Mouse (Mus musculus) liver, embryonic 14.5 days (tissue): ENCODE results near the gene Glod5. TPM values are rescaled to one million over a fixed set of nuclear protein-coding genes. Genes with fewer than 3 reads are reported as not detected.
"Not testable (repeated sequence)": the region's sequence is repeated elsewhere in the genome, so short reads cannot be mapped to it uniquely, and the experiment has no call there.

ENCODE experiments used
- ATAC-seq: fragments of 200-750 bp; cut with Nextera tagmentation; 2 replicates; pipeline ENCODE4 v1.8.0; 2017; ENCODE audit warnings: moderate number of reproducible peaks, mild to moderate bottlenecking, moderate library complexity; ENCODE audit not compliant: insufficient read depth
- DNase-seq, 3 experiments: peaks; one replicate each; pipeline ENCODE4 v3.0.0-alpha.2; 2012 to 2013; ENCODE audit warnings: low read depth in 3 of 3, low spot score in 3 of 3
- H3K27ac ChIP-seq: fragments of 300-500 bp; sonication (generic); 2 replicates; pipeline ENCODE4 v1.5.1; 2014; ENCODE audit warnings: moderate library complexity, mild to moderate bottlenecking, control low read depth, inconsistent platforms
- H3K27me3 ChIP-seq: fragments of 300-500 bp; sonication (generic); 2 replicates; pipeline ENCODE4 v1.6.1; 2014; ENCODE audit warnings: mild to moderate bottlenecking, low read length, moderate library complexity; ENCODE audit not compliant: control insufficient read depth, insufficient read depth
- H3K36me3 ChIP-seq: fragments of 300-500 bp; sonication (generic); replicated peaks from 2 replicates; pipeline ENCODE4 v1.6.1; 2014; ENCODE audit warnings: low read depth; ENCODE audit not compliant: control insufficient read depth, insufficient read depth
- H3K4me1 ChIP-seq, 2 experiments: fragments of 200-500 bp in 1 of 2; fragments of 300-500 bp in 1 of 2; sonication (generic) in 1 of 2; replicated peaks; 2 replicates each; pipeline ENCODE4 v1.6.1; 2012 to 2014; ENCODE audit warnings: antibody characterized with exemption in 1 of 2, inconsistent platforms in 1 of 2, low read length in 1 of 2; ENCODE audit not compliant: control insufficient read depth in 2 of 2, insufficient read depth in 2 of 2
- H3K4me2 ChIP-seq: fragments of 300-500 bp; sonication (generic); 2 replicates; pipeline ENCODE4 v1.6.1; 2014; ENCODE audit warnings: low read depth, mild to moderate bottlenecking, control low read depth, moderate library complexity
- H3K4me3 ChIP-seq, 2 experiments: fragments of 200-500 bp in 1 of 2; fragments of 300-500 bp in 1 of 2; sonication (generic) in 1 of 2; 2 replicates each; pipeline ENCODE4 v1.5.1; 2012 to 2014; ENCODE audit warnings: low read depth in 2 of 2, low read length in 2 of 2, mild to moderate bottlenecking in 2 of 2, control low read depth in 1 of 2, inconsistent platforms in 1 of 2, moderate library complexity in 1 of 2; ENCODE audit not compliant: insufficient read depth in 1 of 2
- H3K9ac ChIP-seq: fragments of 300-500 bp; sonication (generic); replicated peaks from 2 replicates; pipeline ENCODE4 v1.6.1; 2014; ENCODE audit warnings: mild to moderate bottlenecking, control low read depth, moderate library complexity
- H3K9me3 ChIP-seq: fragments of 300-500 bp; sonication (generic); 2 replicates; pipeline ENCODE4 v1.6.1; 2016; ENCODE audit warnings: low read length, mixed read lengths; ENCODE audit not compliant: control insufficient read depth
- CTCF ChIP-seq: IDR thresholded peaks from 2 replicates; pipeline ENCODE4 v1.5.1; 2016; ENCODE audit warnings: antibody characterized with exemption, low read depth, control low read depth
- EP300 ChIP-seq: IDR thresholded peaks from 2 replicates; pipeline ENCODE4 v1.6.1; 2016; ENCODE audit warnings: antibody characterized with exemption, low read depth
- WGBS: fragments of 180-500 bp; shearing (Covaris S2); extraction: QIAGEN DNeasy Blood & Tissue Kit; methylation state at CpG from one replicate; pipeline ENCODE4 v1.1.7; 2014; ENCODE audit not compliant: insufficient replicate concordance; 5-methylcytosine and 5-hydroxymethylcytosine counted together
- polyA plus RNA-seq, 2 experiments: library from polyadenylated mRNA; depleted of rRNA in 1 of 2; stranded (reverse) in 1 of 2; unstranded in 1 of 2; fragments of >200 nt; fragmentation: Nextera tagmentation in 1 of 2; extraction: Ambion mirVana in 1 of 2; gene quantifications; 2 replicates each; pipeline versions ENCODE4 v1.2.1 to v1.2.3; 2012 to 2014

Gene Glod5
- polyA plus RNA-seq, 2 experiments = not detected

- no peak overlapping the region for H3K4me3 ChIP-seq
- H3K27me3 ChIP-seq = no peaks in the 10 kb centered on the region
- DNase-seq = no peak
- H3K4me1 ChIP-seq = no peaks in the 10 kb centered on the region
- H3K9me3 ChIP-seq = no peaks in the 10 kb centered on the region
- H3K36me3 ChIP-seq = no peaks in the 10 kb centered on the region
- no peak overlapping the region for H3K27ac ChIP-seq
- TF ChIP-seq CTCF = peak; percentile 57
- TF ChIP-seq EP300 = no peak
- WGBS = 80% methylated on average over 2 of the region's 2 CpGs
- no peak overlapping the region for H3K4me2 ChIP-seq
- ATAC-seq = no peak
- no peak overlapping the region for H3K9ac ChIP-seq
These were observed 2.0 kb upstream of the Glod5 start for GRCm38 (mm10) chrX:8020111-8020778.

- H3K36me3 ChIP-seq = no peaks in the 10 kb centered on the region
- TF ChIP-seq EP300 (no peak), CTCF (peak; percentile 79)
- no peaks in the 10 kb centered on the region for H3K4me1 ChIP-seq
- peak; percentile 26 to 28 (median 26) for DNase-seq
- no peaks in the 10 kb centered on the region for H3K27me3 ChIP-seq
- H3K9me3 ChIP-seq = no peaks in the 10 kb centered on the region
- ATAC-seq = no peak
- H3K4me2 ChIP-seq = no peak overlapping the region
- 1% methylated on average over 5 of the region's 5 CpGs for WGBS
- H3K9ac ChIP-seq = no peak overlapping the region
- no peak overlapping the region for H3K4me3 ChIP-seq
- H3K27ac ChIP-seq = no peak overlapping the region
These were observed 1.1 kb downstream of the Glod5 start for GRCm38 (mm10) chrX:8017142-8017541.

- DNase-seq, H3K4me3 ChIP-seq, H3K9me3 ChIP-seq, H3K27me3 ChIP-seq, H3K4me2 ChIP-seq, H3K4me1 ChIP-seq, H3K9ac ChIP-seq, H3K27ac ChIP-seq, ATAC-seq, H3K36me3 ChIP-seq: not testable (repeated sequence)
- 25% methylated on average over 7 of the region's 7 CpGs for WGBS
- peak; percentile 53 for TF ChIP-seq CTCF
These were observed 2.6 kb downstream of the Glod5 start for GRCm38 (mm10) chrX:8015675-8016074.

- H3K27ac ChIP-seq = no peak overlapping the region
- TF ChIP-seq CTCF (no peak), EP300 (no peak)
- no peak overlapping the region for H3K9ac ChIP-seq
- H3K36me3 ChIP-seq = no peaks in the 10 kb centered on the region
- no peak overlapping the region for H3K4me3 ChIP-seq
- peaks cover 0 to 3% of the 10 kb centered on the region in 2 experiments; a peak in 1 of 4 replicates for H3K4me1 ChIP-seq
- ATAC-seq (no peak), DNase-seq (no peak)
- H3K4me2 ChIP-seq = no peak overlapping the region
- H3K9me3 ChIP-seq = no peaks in the 10 kb centered on the region
- no peaks in the 10 kb centered on the region for H3K27me3 ChIP-seq
- 62% methylated on average over 7 of the region's 8 CpGs for WGBS
These were observed 4.5 kb downstream of the Glod5 start for GRCm38 (mm10) chrX:8013569-8014314.

- Histone ChIP-seq H3K36me3 (no peaks in the 10 kb centered on the region), H3K4me1 (peaks cover 0 to 6% of the 10 kb centered on the region in 2 experiments; a peak in 2 of 4 replicates), H3K27ac (no peak overlapping the region), H3K4me3 (no peak overlapping the region), H3K9ac (no peak overlapping the region), H3K27me3 (no peaks in the 10 kb centered on the region), H3K4me2 (no peak overlapping the region), H3K9me3 (no peaks in the 10 kb centered on the region)
- ATAC-seq (no peak), DNase-seq (no peak)
- TF ChIP-seq EP300 = no peak
- TF ChIP-seq CTCF = no peak
- WGBS = 12% methylated on average over 2 of the region's 2 CpGs
These were observed 5.1 kb downstream of the Glod5 start for GRCm38 (mm10) chrX:8013157-8013556.
